ENCODE assay signal across 18 mouse cellular contexts in the genomic region with DNA sequence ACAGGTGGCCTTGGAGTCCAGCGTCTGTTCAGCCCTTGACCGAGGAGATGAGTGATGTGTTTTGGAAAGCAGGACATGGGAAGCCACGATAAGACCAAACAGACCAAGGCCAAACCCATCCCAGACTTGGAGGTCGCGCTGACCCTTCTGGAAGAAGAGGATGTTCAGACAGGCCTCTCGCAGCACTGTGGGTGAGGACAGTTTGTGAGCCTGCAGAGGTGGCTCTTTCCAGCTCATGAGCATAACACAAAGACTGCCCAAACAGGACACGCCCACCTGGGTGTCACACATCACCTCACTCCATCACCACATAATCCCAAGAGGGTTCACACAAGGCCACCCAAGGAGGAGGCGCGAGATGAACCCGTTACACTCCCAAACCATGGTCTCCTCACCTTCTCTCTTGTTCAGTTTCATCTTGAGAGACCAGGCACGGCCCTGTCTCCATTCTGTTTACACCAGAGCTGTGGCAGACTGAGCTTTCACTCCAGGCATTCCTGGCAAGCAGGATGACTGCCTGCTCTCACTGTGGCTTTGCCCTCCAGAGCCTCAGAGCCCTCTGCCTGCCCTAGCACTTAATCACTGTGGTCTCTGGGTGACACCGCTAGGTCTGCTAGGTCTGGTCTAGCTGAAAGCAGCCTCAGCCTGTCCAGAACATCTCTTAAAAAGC. TPM values are rescaled to one million over a fixed set of nuclear protein-coding genes. Genes with fewer than 3 reads are reported as not detected.
DNase-seq lines count a peak whose midpoint lies in the region; ATAC-seq and TF ChIP-seq lines count a peak whose summit lies in the region.
"Had no signal": no experiment of that assay in that cellular context is flagged by ENCODE, and none has a peak within 500 bp of the region (broad histone marks: within the 10 kb centered on the region; RNA-seq: fewer than 3 reads in every experiment).

No protein-coding gene starts in this region.

- no peaks in the 10 kb centered on the region for H3K9me3 ChIP-seq in heart, postnatal 0 days (replicated peaks; ENCODE audit: control insufficient read depth, low read length)
- no peaks in the 10 kb centered on the region for H3K9me3 ChIP-seq in CH12.LX (replicated peaks; ENCODE audit: low read length)
- H3K9me3 ChIP-seq in hindbrain, embryonic 14.5 days (ENCODE audit: control insufficient read depth, low read length) = no peaks in the 10 kb centered on the region
- H3K9me3 ChIP-seq: embryonic facial prominence, embryonic 15.5 days; forebrain, embryonic 13.5 days; heart, embryonic 13.5 days; liver, embryonic 15.5 days; neural tube, embryonic 15.5 days had no signal

- in situ Hi-C loops in CH12.LX (cut with MboI; ENCODE audit: low pct_ligation_motif_present, low pct_unique_long_range_greater_than_20kb, low sequenced_read_pairs) = no loop called here

- no peaks in the 10 kb centered on the region for H3K36me3 ChIP-seq in heart, postnatal 0 days (replicated peaks; ENCODE audit: control insufficient read depth, insufficient read depth, low read length)
- H3K36me3 ChIP-seq in CH12.LX (replicated peaks in 1 of 2; ENCODE audit: control insufficient read depth in 1 of 2, insufficient read depth in 1 of 2, low read length in 1 of 2) = no peaks in the 10 kb centered on the region
- H3K36me3 ChIP-seq in hindbrain, embryonic 14.5 days (replicated peaks; ENCODE audit: control insufficient read depth, insufficient read depth) = no peaks in the 10 kb centered on the region
- H3K36me3 ChIP-seq: embryonic facial prominence, embryonic 15.5 days; heart, embryonic 13.5 days; liver, embryonic 15.5 days; neural tube, embryonic 15.5 days had no signal

- no peaks in the 10 kb centered on the region for H3K27me3 ChIP-seq in heart, postnatal 0 days (ENCODE audit: control insufficient read depth, insufficient read depth, low read length)
- H3K27me3 ChIP-seq in CH12.LX (replicated peaks) = no peaks in the 10 kb centered on the region
- no peaks in the 10 kb centered on the region for H3K27me3 ChIP-seq in hindbrain, embryonic 14.5 days (ENCODE audit: control insufficient read depth, insufficient read depth, low read length)
- H3K27me3 ChIP-seq: embryonic facial prominence, embryonic 15.5 days; forebrain, embryonic 13.5 days; heart, embryonic 13.5 days; liver, embryonic 15.5 days; neural tube, embryonic 15.5 days had no signal

- H3K4me2 ChIP-seq in heart, postnatal 0 days (ENCODE audit: low read depth, low read length) = no peak overlapping the region
- 0 out of 2 replicates have a peak overlapping the region, but pooled peaks have one; percentile 10 for H3K4me2 ChIP-seq in CH12.LX (ENCODE audit: insufficient read depth, low read depth, poor library complexity, severe bottlenecking)
- no peak overlapping the region for H3K4me2 ChIP-seq in hindbrain, embryonic 14.5 days (replicated peaks)
- H3K4me2 ChIP-seq: embryonic facial prominence, embryonic 15.5 days; forebrain, embryonic 13.5 days; heart, embryonic 13.5 days; liver, embryonic 15.5 days; midbrain, embryonic 11.5 days; neural tube, embryonic 15.5 days had no signal

- 0 out of 2 replicates have a peak, but pooled peaks have one; percentile 14 for ATAC-seq in heart, postnatal 0 days (ENCODE audit: insufficient read depth, low read depth)
- no peak for ATAC-seq in hindbrain, embryonic 14.5 days (ENCODE audit: low FRiP score)
- ATAC-seq: forebrain, embryonic 13.5 days; hindbrain, embryonic 16.5 days had no signal

- dilution Hi-C loops in CH12.LX (cut with MboI; ENCODE audit: extremely low pct_ligation_motif_present, extremely low pct_unique_long_range_greater_than_20kb, low sequenced_read_pairs) = no loop called here

- intact Hi-C loops in heart, postnatal 36 days (cut with DNase I) = no loop called here

- WGBS in heart, postnatal 0 days = 53% methylated on average over 12 of the region's 12 CpGs
- WGBS in hindbrain, embryonic 14.5 days = 79% methylated on average over 12 of the region's 12 CpGs

- no peak for TF ChIP-seq EP300 in heart, postnatal 0 days (IDR thresholded peaks at IDR 0.05; ENCODE audit: low read depth)
- no peak for TF ChIP-seq EP300 in CH12.LX (IDR thresholded peaks at IDR 0.05; ENCODE audit: low read length)

- no peaks in the 10 kb centered on the region for H3K4me1 ChIP-seq in heart, postnatal 0 days (ENCODE audit: control insufficient read depth, insufficient read depth)
- peaks cover 8 to 23% of the 10 kb centered on the region in 2 experiments for H3K4me1 ChIP-seq in CH12.LX (ENCODE audit: control insufficient read depth in 1 of 2, insufficient read depth in 2 of 2)
- H3K4me1 ChIP-seq in hindbrain, embryonic 14.5 days (replicated peaks; ENCODE audit: control insufficient read depth, insufficient read depth, low read length) = no peaks in the 10 kb centered on the region
- H3K4me1 ChIP-seq: forebrain, embryonic 13.5 days; neural tube, embryonic 15.5 days had no signal

- H3K79me2 ChIP-seq in CH12.LX (replicated peaks; ENCODE audit: control insufficient read depth, extremely low read depth, insufficient read depth, poor library complexity, severe bottlenecking) = no peaks in the 10 kb centered on the region

- H3K27ac ChIP-seq in heart, postnatal 0 days (ENCODE audit: low read depth) = no peak overlapping the region
- no peak overlapping the region for H3K27ac ChIP-seq in CH12.LX (ENCODE audit: insufficient read depth, low read depth)
- no peak overlapping the region for H3K27ac ChIP-seq in hindbrain, embryonic 14.5 days
- H3K27ac ChIP-seq: embryonic facial prominence, embryonic 15.5 days; forebrain, embryonic 13.5 days; heart, embryonic 13.5 days; liver, embryonic 15.5 days; neural tube, embryonic 15.5 days had no signal

- DNase-seq in heart, postnatal 0 days (ENCODE audit: low spot score) = no peak
- DNase-seq in heart, postnatal 36 days = no peak
- peak; percentile 79 for DNase-seq in CH12.LX (ENCODE audit: extremely low read depth)
- peak; percentile 88 for DNase-seq in adrenal gland, adult 2 months
- peak; percentile 87 for DNase-seq in ovary, postnatal 36 days (ENCODE audit: low spot score)
- no peak for DNase-seq in hindbrain, embryonic 14.5 days (ENCODE audit: low spot score)
- no peak for DNase-seq in frontal cortex, adult 2 months (ENCODE audit: extremely low spot score in 1 of 2, low spot score in 1 of 2)
- DNase-seq: cerebellum, adult 9-10 months; kidney, adult 11 months; kidney, postnatal 36 days; right cerebral cortex, postnatal 25 days had no signal

- TF ChIP-seq POLR2A in CH12.LX (IDR thresholded peaks at IDR 0.05; ENCODE audit: low read depth, low read length) = no peak

- no peak overlapping the region for H3K9ac ChIP-seq in heart, postnatal 0 days (replicated peaks; ENCODE audit: low read depth, low read length)
- H3K9ac ChIP-seq in CH12.LX (ENCODE audit: insufficient read depth, low read depth) = no peak overlapping the region
- no peak overlapping the region for H3K9ac ChIP-seq in hindbrain, embryonic 14.5 days
- H3K9ac ChIP-seq: embryonic facial prominence, embryonic 15.5 days; forebrain, embryonic 13.5 days; heart, embryonic 13.5 days; liver, embryonic 15.5 days; neural tube, embryonic 15.5 days had no signal

- no peak overlapping the region for H3K4me3 ChIP-seq in heart, postnatal 0 days (ENCODE audit: low read depth, low read length)
- H3K4me3 ChIP-seq in CH12.LX (replicated peaks in 1 of 3; ENCODE audit: low read depth in 2 of 3, low read length in 2 of 3, poor library complexity in 1 of 3) = no peak overlapping the region
- H3K4me3 ChIP-seq in hindbrain, embryonic 14.5 days (replicated peaks; ENCODE audit: low read length) = no peak overlapping the region
- H3K4me3 ChIP-seq: embryonic facial prominence, embryonic 15.5 days; forebrain, embryonic 13.5 days; heart, embryonic 13.5 days; liver, embryonic 15.5 days; neural tube, embryonic 15.5 days had no signal

- TF ChIP-seq RAD21 in CH12.LX (IDR thresholded peaks at IDR 0.05; ENCODE audit: low read depth, low read length) = no peak

- TF ChIP-seq CTCF in heart, postnatal 0 days (IDR thresholded peaks at IDR 0.05; ENCODE audit: low read depth) = no peak
- TF ChIP-seq CTCF in CH12.LX (conservative IDR thresholded peaks at IDR 0.05 in 1 of 2, IDR thresholded peaks at IDR 0.05 in 1 of 2; ENCODE audit: low read depth in 2 of 2, low read length in 2 of 2) = no peak

TF ChIP-seq in CH12.LX, 34 proteins besides CTCF, POLR2A, EP300 and RAD21:
- TF ChIP-seq UBTF (IDR thresholded peaks at IDR 0.05; ENCODE audit: low read depth, low read length) (no peak), MYC (IDR thresholded peaks at IDR 0.05; ENCODE audit: low read depth, low read length) (no peak), KAT2A (IDR thresholded peaks at IDR 0.05; ENCODE audit: insufficient replicate concordance, low read length) (0 out of 2 replicates have a peak, but pooled peaks have one; percentile 10), NELFE (IDR thresholded peaks at IDR 0.05; ENCODE audit: low read depth, low read length) (no peak), BHLHE40 (IDR thresholded peaks at IDR 0.05; ENCODE audit: low read depth, low read length) (no peak), JUN (IDR thresholded peaks at IDR 0.05; ENCODE audit: insufficient read depth, low read depth, low read length) (no peak), ZNF384 (IDR thresholded peaks at IDR 0.05; ENCODE audit: low read depth, low read length) (no peak), MXI1 (IDR thresholded peaks at IDR 0.05; ENCODE audit: low read depth, low read length) (no peak)

RNA-seq across cellular contexts. Expression of a gene that starts 35.8 kb away (rescaled TPM):
- total RNA-seq in heart, postnatal 0 days (2014; rRNA removed; ENCODE audit: low replicate concordance) = 0.08 and 0.15 TPM in 2 replicates
- polyA plus RNA-seq in heart, postnatal 0 days (2015; fragmentation: Nextera tagmentation; extraction: Ambion mirVana) = 0.11 and 0.12 TPM in 2 replicates
- under 1 TPM; 0.33 TPM for total RNA-seq in heart, postnatal 36 days (2021)
- total RNA-seq in CH12.LX (2012; rRNA removed) (not detected in 2 replicates), CH12.LX (2014; rRNA removed) (not detected in 2 replicates)
- polyA plus RNA-seq in CH12.LX (2012; ENCODE audit: insufficient read length, low read depth) = not detected in 2 replicates
- total RNA-seq in adrenal gland, adult 2 months (2021) = 10 to 100 TPM; 42.7 to 62.6 TPM
- 58.8 and 81.7 TPM in 2 replicates for polyA plus RNA-seq in adrenal gland, adult 2 months (2012; rRNA removed)
- 0.88 and 1.4 TPM in 2 replicates for polyA plus RNA-seq in hindbrain, embryonic 14.5 days (2014; fragmentation: Nextera tagmentation; extraction: Ambion mirVana)
- polyA plus RNA-seq in frontal cortex, adult 2 months (2012; rRNA removed) = 2.8 and 3.2 TPM in 2 replicates

RNA-seq across cellular contexts. Expression of a gene that starts 45.9 kb away (rescaled TPM):
- total RNA-seq in heart, postnatal 0 days (2014; rRNA removed; ENCODE audit: low replicate concordance) = 32.2 and 50.4 TPM in 2 replicates
- polyA plus RNA-seq in heart, postnatal 0 days (2015; fragmentation: Nextera tagmentation; extraction: Ambion mirVana) = 34.1 and 35.4 TPM in 2 replicates
- total RNA-seq in heart, postnatal 36 days (2021) = 10 to 100 TPM; 72.1 to 74.7 TPM
- 9.3 and 12.5 TPM in 2 replicates for total RNA-seq in CH12.LX (2012; rRNA removed)
- total RNA-seq in CH12.LX (2014; rRNA removed) = 17.5 and 20.0 TPM in 2 replicates
- 30.2 and 36.1 TPM in 2 replicates for polyA plus RNA-seq in CH12.LX (2012; ENCODE audit: insufficient read length, low read depth)
- 10 to 100 TPM; 35.9 to 46.1 TPM for total RNA-seq in adrenal gland, adult 2 months (2021)
- 16.4 and 18.6 TPM in 2 replicates for polyA plus RNA-seq in adrenal gland, adult 2 months (2012; rRNA removed)
- polyA plus RNA-seq in hindbrain, embryonic 14.5 days (2014; fragmentation: Nextera tagmentation; extraction: Ambion mirVana) = 32.5 and 36.2 TPM in 2 replicates
- polyA plus RNA-seq in frontal cortex, adult 2 months (2012; rRNA removed) = 37.9 and 38.1 TPM in 2 replicates

Comparison
In these comparisons a context has a peak if more than half of its experiments do, and no peak if none do; other contexts are left out.
1. DNase-seq: peak in CH12.LX (single experiment), adrenal gland, adult 2 months (single experiment) and ovary, postnatal 36 days (single experiment); none in heart, postnatal 0 days (single experiment), heart, postnatal 36 days (0 of 2), hindbrain, embryonic 14.5 days (single experiment) and frontal cortex, adult 2 months (0 of 2).
2. RNA of a gene that starts 35.8 kb away (polyA plus RNA-seq): 58.8 to 81.7 TPM in adrenal gland, adult 2 months; 2.8 to 3.2 TPM in frontal cortex, adult 2 months, 0.88 to 1.4 TPM in hindbrain, embryonic 14.5 days, not detected in CH12.LX and 0.11 to 0.12 TPM in heart, postnatal 0 days; every median in the first group is over 10 times any median in the second.